Mouse (Mus musculus) left cerebral cortex, postnatal 14 days (tissue): ENCODE measurements around the gene Stag1. TPM values are rescaled to one million over a fixed set of nuclear protein-coding genes. Genes with fewer than 3 reads are reported as not detected.
A peak's percentile ranks its signal among the peaks of the same experiment; 100 is the strongest.
"Not testable (repeated sequence)": the region's sequence is repeated elsewhere in the genome, so short reads cannot be mapped to it uniquely, and the experiment has no call there.

Experiments used
- DNase-seq, 2 experiments: peaks; one replicate each; pipeline ENCODE4 v3.0.0; 2021 to 2022; ENCODE audit warnings: low spot score in 2 of 2, mixed read lengths in 1 of 2
- intact Hi-C: fragments of 180-260 bp; cut with DNase I; formaldehyde crosslinking; loops from one replicate; pipeline ENCODE4 v1.15.1; 2025
- total RNA-seq, 2 experiments: library from RNA; stranded (reverse); gene quantifications; 2 replicates each; pipeline ENCODE4 v1.2.3; 2021

Gene Stag1
- total RNA-seq, 2 experiments from 2014 or later = 33.4 to 34.3 TPM

DNA sequence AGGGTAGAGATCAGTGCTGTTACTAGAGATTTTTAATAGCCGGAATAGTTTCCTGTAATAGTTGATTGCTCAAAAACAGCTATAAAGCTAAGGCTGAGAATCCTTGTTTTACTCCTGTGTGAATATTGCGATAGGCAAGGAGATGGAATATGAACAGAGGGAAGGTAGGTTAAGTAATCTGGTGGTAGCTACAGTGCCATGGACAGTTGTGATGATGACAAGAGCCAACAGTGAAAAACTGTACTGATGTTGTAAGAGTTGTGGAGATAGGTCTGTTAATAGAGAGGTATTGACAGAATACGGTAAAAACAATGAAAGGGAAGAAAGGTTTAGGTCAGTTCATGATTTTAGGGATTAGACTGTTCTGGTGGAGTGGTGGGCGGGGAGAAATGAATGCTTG lies 58.5 kb downstream of the Stag1 start:
- DNase-seq = no peak
- intact Hi-C loops = no loop called here

DNA sequence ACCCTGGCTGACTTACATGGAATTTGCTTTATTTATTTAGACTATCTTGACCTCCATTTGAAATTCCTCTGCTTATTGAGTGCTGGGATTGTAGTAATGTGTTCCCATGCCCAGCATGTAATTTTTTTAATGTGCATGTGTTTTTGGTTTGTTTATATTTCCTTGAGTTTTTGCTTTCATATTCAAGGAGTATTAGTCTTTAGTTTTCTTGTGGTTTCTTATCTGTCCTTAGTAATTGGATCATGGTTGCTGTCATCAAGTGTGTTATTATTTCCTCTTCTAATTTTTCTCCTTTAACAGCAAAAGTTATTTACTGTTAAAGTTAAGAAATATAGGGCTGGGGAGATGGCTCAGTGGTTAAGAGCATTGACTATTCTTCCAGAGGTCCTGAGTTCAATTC lies 63.0 kb downstream of the Stag1 start:
- intact Hi-C loops = no loop called here
- DNase-seq = no peak

DNA sequence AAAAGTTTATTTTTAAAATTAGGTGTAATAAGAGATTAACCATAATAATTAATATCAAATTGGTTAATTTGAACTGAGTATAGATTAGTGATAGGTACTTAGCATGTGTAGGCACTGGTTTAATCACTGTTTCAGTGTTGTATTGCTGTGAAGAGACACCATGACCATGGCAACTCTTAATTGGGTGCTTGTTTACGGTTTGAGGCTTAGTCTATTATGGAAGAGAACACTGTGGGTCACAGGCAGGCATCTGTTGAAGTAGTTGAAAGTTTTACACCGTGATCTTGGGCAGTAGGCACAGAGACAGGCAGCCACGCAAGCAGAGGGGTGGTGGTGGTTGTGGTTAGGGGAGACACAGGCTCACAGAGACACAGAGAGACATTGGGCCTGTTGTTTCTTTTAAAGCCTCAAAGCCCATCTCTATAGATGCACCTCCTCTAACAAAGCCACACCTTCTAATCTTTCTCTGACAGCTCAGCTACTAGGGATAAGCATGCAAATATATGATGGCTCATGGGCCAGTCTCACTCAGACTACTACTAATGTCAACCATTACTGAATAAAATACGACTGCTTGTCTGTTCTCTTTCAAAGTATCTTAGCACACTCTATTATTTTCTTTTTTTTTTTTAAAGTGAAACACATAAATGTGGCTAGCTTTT lies 66.0 kb downstream of the Stag1 start:
- no peak for DNase-seq
- intact Hi-C loops = no loop called here

DNA sequence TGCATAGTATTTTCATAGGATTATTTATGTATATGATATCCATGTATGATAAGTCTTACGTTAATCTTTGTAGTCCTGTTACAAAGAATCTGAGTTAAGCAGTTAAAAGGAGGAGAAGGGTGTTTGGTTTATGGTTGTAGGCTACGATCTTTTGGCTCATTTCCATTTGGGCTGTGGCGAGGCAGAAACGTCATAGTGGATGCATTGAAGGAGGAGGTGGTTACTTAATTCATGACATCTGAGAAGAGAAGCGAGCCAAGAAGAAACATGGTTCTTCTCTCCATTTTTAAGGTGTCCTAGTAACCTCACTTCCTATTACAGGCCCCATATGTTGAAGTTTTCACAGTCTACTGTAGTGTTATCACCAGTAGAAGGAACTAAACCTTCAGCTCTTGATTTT lies 72.6 kb downstream of the Stag1 start:
- no peak for DNase-seq
- intact Hi-C loops = no loop called here

DNA sequence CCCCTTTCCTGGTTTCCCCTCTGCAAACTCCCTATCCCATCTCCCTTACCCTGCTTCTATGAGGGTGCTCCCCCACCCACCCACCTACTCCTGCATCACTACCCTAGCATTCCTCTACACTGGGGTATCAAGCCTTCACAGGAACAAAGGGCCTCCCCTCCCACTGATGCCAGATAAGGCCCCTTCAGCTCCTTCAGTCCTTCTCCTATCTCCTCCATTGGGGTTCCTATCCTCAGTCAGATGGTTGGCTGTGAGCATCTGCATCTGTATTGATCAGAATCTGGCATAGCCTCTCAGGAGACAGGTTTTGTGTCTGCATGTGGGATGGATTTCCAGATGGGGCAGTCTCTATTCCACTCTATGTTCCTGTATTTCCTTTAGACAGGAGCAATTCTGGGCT lies 81.4 kb downstream of the Stag1 start:
- intact Hi-C loops = no loop called here
- DNase-seq = no peak

DNA sequence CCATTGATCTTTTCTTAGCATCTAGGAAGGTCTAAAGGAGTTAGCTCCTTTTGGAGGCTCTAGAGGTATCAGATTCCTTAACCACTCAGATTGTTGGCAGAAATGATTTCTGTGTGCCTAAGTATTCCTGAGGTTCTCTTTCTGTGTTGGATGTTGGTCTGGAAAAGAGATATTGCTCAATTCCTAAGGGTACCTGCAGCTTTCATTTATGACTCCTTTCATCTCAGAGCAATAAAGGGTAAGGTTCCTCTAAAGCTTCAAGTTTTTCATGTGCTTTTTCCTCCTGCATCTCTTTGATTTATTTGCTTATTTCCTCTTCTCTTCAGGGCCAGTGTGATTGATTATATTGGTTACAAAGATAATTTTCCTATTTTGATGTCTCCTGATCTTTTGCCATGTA lies 84.7 kb downstream of the Stag1 start:
- intact Hi-C loops = no loop called here
- DNase-seq = no peak

DNA sequence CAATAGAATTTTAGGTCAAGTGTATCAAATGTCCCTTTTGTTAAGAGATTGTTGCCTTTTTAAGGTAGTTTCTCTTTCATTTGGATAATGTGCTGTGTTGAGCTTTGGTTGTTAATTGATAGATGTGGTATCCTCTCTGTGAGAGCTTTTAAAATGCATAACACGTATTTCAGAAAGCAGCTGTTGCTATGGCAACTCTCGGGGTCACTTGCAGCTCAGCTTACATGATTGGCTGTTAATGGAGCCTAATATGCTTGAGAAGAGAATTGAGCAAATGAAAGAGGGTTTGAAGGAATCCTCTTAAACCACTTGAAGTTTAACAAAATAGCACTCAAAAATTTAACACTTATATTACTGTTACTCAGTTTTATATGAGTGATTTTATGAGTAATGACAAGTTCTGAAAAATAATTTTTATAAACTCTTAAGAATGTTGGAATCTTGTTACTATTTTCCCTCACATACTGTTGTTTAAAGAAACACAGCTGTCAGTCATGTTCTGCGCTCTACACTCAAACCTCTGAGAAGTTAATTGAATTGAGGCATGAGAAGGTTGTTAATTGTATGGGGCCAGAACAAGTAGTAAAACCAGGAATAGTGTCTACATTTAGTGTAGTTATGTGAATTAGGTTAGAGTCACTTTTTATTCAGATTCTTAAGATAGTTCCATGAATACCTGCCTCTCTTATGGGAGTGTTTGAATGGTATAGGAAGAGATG lies 88.3 kb downstream of the Stag1 start:
- intact Hi-C loops = no loop called here
- peak; percentile 58 to 77 for DNase-seq

DNA sequence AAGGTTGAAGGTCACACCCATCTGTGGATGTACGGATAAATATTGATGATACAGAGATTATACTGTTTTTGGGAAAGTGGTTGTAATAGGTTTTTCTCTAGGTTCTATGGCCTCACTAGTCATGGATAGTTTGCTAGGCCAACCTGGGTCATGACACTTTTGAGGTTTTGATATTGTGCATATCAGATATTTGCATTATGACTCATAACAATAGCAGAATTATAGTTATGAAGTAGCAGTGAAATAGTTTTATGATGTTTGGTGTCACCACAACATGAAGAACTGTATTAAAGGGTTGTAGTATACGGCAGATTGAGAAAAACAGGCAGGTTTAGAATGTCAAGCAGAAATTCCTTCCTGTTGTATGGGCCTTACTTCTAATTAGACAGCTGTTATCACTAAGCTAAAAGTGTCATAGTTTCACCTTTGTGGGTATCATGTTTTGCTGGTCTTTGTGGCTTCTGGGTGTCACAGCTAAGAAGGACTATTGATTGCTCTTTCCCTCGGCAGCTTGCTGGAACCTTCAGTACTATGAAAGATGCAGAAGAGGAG lies 92.2 kb downstream of the Stag1 start:
- no peak for DNase-seq
- intact Hi-C loops = no loop called here

DNA sequence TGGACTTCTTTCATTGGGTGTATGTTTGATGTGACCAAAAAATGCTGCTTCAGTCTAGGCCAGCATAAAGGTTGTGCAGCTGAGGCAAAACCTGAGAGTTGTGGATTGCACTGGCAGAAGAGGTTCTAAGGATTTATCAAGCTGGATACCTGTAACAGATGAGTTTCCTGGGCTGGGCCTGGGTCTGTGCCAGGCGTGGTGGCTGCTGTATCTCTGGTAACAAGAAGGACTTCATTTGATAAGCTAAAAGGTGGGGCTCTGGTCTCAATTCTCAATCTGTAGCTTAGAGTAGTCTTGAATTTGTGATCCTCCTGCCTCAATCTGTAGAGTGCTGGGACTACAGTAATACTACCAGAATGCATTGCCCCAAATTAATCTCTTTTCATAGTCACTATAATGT lies 94.6 kb downstream of the Stag1 start:
- intact Hi-C loops = no loop called here
- no peak for DNase-seq

DNA sequence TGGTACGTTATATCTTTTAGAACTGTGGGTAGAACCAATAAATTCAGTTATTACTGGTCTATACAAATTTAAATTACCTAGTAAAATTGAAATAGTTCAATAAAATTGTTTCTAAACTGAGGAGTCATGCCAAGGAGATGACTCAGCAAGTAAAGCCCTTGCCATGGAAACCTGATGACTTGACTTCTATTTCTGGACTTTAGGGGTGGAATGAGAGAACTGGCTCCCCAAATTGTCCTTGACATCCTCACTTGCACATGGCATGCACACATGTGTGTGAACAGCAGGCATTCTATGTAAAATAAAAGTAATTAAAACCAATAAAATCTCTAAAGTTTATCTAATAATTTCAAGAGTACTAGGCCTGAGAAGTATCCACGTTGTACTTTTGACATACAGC lies 98.9 kb downstream of the Stag1 start:
- intact Hi-C loops = no loop called here
- peak in 1 of 2 experiments; percentile 1 for DNase-seq

DNA sequence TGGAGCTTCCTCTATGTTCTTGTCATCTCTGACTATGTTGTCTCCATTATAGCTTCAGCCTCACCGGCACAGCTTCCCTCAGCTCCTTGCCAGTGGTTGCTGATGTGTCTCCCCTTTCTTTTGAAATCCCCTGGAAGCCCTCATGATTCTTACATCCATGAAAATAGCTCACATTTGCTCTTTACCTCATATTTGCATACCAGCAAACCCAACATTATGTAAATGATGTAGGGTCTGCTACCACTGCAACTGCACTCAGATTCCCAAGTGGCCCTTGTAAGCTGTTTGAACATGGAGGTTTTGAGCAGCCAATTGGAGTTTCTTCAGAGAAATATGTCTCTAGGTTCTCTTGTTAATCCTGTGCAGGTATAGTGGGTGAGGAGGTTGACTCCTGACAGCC lies 110.0 kb downstream of the Stag1 start:
- no peak for DNase-seq
- intact Hi-C loops = no loop called here

DNA sequence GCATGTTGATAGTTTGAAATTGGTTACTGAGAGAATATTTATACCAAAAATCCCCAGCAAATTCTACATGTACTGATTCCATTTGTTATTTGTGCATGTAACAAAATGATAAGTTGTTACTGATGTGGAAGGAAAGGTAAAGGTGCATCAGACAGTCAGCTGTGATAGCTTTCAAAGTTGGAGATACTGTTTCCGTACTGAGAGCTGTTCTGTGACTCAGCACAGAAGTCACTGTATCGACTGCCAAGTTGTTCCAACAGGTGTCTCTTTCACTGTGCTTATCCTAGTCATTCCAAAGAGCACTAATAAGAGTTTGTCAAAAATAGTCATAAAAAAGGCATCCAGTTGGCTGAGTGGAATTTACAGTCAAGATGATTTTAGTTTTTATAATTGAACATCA lies 114.1 kb downstream of the Stag1 start:
- intact Hi-C loops = no loop called here
- DNase-seq = no peak

DNA sequence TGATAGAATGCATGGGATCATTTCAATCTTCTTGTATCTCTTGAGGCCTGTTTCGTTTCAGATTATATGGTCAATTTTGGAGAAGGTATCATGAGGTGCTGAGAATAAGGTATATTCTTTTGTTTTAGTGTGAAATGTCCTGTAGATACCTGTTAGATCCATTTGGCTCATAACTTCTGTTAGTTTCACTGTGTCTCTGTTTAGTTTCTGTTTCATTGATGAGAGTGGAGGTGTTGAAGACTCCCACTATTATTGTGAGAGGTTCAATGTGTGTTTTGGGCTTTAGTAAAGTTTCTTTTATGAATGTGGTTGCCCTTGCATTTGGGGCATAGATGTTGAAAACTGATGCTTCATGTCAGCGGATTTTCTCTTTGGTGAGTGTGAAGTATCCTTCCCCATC lies 127.2 kb downstream of the Stag1 start:
- DNase-seq, intact Hi-C loops: not testable (repeated sequence)

DNA sequence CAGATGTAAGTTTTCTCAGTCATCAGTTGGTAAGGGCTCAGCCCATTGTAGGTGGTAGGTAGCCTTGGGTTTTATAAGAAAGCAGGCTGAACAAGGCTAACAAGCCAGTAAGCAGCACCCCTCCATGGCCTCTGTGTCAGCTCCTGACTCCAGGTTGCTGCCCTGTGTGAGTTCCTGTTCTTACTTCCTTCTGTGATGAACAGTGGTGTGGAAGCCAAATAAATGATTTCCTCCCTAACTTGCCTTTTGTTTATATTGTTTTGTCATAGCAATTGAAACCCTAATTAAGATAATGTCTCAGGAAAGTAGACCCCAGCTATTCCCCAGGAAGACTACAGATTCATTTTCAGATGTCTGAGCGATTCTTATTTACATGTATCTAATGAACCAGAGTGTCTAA lies 134.2 kb downstream of the Stag1 start:
- intact Hi-C loops = no loop called here
- DNase-seq = no peak

DNA sequence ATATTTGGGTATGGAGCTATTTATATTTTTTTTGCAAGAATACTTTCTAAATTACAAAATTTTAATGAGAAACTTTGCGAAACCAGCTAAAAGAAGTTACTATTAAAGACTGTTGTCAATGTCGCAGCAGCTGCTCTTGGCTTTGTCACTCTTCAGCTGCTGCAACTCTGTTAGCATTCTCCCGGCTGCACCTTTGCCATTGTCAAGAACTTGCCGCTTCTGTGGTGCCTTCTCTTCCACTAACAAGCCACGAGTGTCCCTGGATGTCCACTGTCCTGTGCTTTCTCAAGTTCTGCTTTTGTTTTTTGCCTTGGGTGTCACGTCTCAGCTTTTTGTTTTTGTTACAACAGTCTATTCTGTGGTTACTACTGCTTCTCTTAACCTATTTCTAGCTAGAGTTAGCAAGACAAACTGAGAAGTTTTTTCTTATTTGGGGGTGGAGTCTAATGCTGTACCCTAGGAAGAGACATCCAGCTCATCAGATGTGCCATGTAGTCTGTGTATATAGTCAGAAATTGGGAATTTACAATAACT lies 136.4 kb downstream of the Stag1 start:
- peak in 1 of 2 experiments; percentile 1 for DNase-seq
- intact Hi-C loops = no loop called here

DNA sequence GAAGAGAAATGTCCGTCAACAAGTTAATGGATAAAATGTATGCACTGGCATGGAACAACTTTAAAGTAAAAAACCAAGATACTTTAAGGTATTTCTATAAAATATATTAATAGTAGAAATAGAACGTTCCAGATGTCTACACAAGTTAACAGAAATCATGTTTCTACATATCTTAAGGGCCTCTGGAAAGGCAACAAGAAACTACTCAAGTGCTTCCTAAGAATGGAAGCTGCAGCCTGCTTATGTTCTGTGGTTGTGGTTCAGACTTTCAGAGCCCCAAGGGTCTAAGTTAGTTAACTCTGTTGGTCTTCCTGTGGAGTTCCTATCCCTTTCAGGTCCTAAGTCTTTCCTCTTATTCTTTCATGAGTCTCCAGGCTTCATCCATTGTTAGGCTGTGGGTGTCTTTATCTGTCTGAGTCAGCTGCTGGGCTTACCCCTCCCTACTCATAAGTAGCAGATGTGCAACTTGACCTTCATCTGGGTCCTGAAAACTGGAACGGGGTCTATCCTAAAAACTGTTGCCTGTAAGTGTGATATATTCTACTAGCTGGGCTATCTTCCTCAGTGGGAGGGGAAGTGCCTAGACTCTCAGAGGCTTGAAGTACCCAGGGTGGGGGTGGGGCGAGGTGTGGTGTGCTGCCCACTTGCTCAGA lies 138.5 kb downstream of the Stag1 start:
- intact Hi-C loops = no loop called here

DNA sequence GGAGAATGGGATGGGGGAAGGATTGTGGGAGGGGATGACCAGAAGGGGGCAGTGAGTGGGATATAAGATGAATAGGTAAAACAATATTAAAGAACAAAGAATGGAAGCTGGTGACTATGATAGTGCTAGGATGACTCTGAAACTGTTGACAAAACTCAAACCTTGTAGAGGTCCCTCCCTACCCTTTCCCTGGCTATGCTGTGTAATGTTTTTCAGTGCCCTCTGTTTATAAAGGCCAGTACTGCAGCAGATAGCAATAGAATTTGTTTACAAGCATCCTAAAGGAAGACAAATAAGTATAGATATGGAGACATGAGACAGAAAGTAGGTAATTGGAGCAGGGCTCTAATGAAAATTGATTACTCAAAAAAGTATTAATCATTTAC lies 139.0 kb downstream of the Stag1 start:
- intact Hi-C loops = no loop called here
- DNase-seq = no peak

More for the DNA sequence above, 138.5 kb downstream of the Stag1 start:
- DNase-seq = no peak

DNA sequence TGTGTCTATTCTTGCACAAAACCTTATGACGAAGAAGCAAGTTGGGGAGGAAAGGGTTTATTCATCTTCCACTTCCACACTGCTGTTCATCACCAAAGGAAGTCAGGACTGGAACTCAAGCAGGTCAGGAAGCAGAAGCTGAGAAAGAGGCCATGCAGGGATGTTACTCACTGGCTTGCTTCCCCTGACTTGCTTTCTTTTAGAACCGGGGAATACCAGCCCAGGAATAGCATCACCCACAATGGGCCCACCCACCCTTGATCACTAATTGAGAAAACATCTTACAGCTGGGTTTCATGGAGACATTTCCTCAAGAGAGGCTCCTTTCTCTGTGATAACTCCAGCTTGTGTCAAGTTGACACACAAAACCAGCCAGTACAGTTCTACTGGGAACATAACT lies 179.6 kb downstream of the Stag1 start:
- intact Hi-C loops, DNase-seq: not testable (repeated sequence)

DNA sequence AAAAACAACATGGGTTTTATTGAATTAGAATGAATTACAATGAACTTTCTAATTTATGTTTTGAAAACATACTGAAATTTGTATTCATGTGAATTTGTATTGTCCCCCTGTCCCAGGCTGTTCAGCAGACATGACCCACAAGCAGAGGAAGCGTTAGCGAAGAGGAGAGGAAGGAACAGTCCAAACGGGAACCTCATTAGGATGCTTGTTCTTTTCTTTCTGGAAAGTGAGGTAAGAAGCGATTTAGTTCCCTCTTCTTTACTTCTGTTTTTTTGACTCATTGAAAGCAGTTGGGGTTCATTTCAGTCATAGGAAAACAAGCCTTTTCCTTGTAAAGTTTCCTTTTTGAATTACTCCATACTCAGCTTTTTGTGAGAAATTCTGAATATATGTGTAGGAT lies 268.4 kb downstream of the Stag1 start:
- no peak for DNase-seq
- intact Hi-C loops = no loop called here

DNA sequence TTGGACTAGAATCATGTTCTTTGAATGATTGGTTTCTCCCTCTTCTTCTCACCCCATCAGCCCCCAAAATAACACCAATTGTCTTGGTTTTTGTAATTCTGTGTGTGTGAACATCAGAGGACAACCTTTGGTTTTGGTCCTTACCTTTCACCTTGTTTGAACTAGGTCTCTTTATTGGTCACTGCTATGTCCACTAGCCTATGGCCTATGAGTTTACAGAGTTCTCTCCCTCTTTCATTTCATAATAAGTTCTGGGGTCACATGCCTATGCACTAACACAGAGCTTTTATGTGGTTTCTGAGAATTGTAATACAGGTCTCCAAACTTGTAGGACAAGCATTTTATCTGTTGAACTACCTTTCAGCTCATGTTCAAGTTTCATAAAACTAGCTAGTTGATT lies 272.0 kb downstream of the Stag1 start:
- intact Hi-C loops = no loop called here
- no peak for DNase-seq
